Mouse (Mus musculus) lung, postnatal 10 days (tissue): ENCODE results near the gene Krtap1-3.

Experiments used
- DNase-seq: peaks from one replicate; pipeline ENCODE4 v3.0.0; 2021

Krtap1-3 gene

GRCm38 (mm10) chr11:99557976-99558745, 33.0 kb downstream of the Krtap1-3 start:
- DNase-seq = no peak

- no peak for DNase-seq
Measured at GRCm38 (mm10) chr11:99556753-99557152, 34.4 kb downstream of the Krtap1-3 start, which contains the start of gene Krtap3-2. TSS of gene Krtap3-2 (minus strand) at chr11:99556853.

- DNase-seq = no peak
Measured at GRCm38 (mm10) chr11:99556195-99556594, 34.9 kb downstream of the Krtap1-3 start.

DNA sequence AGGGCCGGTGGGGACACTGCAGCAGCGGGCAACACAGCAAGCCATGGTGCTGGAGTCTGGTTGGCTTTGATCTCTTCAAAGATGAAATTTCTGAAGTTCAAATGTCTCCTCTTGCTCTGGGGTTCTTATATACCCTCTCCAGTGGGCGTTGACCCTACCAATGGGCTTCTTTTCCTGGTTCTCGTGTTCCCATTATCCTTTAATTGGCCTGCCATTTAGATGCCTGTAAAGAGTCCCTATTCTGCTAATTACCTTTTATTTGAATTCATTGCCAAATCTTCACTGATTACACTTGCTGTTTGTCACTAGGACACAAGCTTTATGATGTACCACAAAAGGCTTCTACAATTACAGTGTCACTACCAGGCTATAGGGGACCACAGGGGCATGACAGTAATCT, 40.4 kb downstream of the Krtap1-3 start, which contains the start of gene Krtap3-3:
Gene Krtap3-3 (minus strand): TSS at position 101 of the 400 bp plus-strand sequence.
- no peak for DNase-seq

DNA sequence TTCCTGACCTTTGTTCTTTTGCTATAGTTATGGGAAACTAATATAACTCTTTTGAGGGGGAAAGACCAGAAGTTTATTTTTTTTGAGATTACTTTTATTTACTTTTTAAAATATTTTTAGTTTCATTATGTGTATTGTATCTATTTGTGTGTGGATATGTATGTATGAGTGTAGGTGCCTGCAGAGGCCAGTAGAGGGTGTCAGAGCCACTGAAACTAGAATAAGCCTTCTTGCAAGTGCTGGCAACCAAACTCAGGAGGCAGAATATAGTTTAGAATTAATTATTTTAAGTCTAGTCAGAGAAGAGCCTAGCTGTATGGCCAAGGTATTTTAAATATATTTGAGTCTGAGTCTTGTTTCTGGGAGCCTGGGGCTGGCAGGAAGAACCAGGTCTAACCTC, 43.2 kb downstream of the Krtap1-3 start:
- no peak for DNase-seq
